Mouse (Mus musculus) yolk sac, embryonic 10.5 days (tissue): ENCODE measurements around the gene D930048N14Rik.
"Not testable (repeated sequence)": the region's sequence is repeated elsewhere in the genome, so short reads cannot be mapped to it uniquely, and the experiment has no call there.

Experiments
- DNase-seq: peaks from one replicate; pipeline ENCODE4 v3.0.0-alpha.2; 2017; ENCODE audit warnings: low spot score

The D930048N14Rik gene

DNA sequence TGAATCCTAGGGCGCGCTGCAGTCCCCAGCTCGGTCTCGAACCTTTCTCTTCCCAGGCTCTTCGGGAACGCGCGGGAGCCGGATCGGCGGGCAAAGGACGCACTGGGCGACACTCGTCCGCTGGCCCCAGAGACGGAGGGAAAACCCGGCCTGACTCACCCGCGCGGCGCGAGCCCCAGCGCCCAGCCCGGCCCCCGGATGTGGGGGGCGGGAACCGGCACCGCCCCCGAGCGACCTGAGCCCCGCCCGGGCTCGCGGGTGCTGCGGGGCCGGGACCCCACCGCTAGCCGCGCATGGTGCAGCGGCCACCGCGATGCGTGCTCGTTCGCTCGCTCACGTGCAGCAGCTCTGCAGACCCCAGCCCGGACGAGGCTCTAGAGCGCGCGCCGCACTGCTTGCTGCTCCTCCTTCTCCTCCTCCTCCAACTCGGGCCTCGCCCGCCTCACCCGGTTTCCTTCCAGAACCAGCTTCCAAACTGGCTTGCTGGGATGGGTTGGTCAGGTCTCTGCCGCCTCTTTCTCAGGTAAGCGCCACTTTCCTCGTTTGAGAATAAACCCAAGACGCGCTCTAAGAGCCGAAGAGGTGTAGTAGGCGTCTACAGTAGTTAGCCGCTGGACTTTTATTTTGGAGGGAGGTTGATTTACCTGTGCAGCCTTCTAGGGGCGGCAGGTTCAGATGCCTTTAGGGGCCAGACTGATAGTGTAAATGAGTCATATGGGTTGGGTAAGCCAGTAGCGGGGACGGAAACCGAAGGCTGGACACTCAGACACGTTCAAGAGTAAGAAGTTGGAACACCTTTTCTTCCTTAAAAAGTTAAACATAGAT, at the start of gene D930048N14Rik, which contains the start of gene N4bp3:
Gene D930048N14Rik (plus strand): TSS at position 264 of the 825 bp plus-strand sequence.
Gene N4bp3 (minus strand): TSS at position 152 of the 825 bp plus-strand sequence.
- DNase-seq, result peak; percentile 80

DNA sequence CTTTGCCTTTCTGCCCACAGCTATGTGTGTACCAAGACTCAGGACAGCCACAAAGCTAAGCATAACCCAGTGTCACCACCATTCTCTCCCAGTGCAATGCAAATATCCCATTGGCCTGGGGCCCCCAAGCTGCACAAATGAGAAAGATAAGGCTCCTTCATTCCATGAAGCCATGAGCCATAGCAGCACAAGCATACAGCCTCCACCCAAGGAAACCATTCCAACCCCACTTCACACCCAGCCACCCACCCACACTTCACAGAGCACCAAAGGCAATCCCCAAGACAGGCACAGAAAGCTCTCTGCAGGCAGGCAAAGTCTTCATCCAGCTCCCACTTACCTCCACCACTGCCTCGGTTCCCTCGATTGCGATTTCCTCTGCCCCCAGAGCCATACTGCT, 48.5 kb upstream of the D930048N14Rik start:
- no peak for DNase-seq

DNA sequence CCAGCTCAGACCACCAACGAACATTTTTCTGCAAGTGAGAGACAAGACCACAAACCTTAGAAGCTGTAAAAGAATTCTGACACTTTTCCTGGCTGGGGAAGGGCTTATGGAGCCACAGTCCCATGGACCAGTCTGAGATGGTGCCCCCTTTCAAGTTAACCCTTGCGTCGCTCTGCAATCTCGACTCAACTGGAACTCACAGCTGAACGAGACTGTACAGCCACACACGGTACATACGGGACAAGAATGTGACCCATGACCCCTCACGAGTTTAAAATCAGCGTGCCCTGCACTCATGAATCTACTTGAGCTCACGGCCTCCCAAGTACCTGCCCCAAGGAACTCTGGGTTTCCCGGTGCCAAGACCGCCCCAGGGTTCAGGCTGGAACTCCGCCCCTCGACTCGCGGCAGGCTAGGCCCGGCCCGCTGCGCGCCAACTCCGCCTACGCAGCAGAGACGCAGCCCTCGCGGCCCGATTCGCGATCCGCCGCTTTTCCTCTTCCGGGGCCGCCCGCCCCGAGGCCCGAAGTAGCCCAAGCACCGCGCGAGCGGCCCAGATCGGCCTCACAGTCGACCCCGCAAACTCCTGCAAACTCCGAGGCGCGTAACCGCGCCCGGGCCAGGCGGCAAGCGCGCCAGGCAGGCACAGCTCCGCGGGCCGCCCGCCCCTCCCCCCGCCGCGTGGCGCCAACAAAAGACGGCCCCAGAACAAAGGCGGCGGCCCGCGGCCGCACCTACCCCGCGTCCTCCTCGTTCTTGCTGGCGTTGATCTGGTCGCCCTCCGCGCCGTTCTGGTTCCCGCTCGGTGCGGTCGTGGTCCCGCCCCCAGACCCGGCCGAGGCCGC, 44.9 kb upstream of the D930048N14Rik start:
- DNase-seq, result peak; percentile 84

DNA sequence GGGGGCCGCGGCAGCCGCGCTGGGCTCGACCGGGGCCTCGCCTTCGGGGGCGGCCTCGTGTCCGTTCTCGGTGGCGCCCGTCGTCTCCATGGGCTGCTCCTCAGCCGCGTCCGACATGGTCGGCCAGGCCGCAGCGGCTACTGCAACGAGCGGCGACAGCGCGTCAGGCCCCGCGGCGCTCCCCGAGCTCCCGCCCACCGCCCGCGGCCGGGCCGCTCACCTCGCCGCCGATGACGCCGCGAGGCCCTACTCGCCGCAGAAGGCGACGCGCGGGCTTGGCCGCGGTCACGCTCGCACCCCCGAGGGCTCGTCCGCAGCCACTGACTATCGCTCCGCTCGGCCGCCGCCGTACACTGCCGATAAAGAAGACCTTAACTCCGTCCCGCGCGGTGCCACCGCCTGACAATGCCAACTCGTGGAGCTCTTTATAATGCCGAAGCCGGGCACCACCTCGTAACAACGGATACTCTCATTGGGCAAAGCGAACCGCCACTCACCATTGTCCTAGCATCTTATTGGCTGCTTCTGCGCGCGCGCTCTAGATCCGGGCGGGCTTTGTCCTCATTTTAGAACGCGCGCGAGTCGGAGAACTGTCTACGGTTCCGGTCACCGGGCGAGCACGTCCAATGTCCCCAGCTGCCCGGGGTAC, 44.2 kb upstream of the D930048N14Rik start, which contains the start of gene Hnrnpab:
Gene Hnrnpab (minus strand): TSS at position 401 of the 649 bp plus-strand sequence.
- DNase-seq, result peak; percentile 97

DNA sequence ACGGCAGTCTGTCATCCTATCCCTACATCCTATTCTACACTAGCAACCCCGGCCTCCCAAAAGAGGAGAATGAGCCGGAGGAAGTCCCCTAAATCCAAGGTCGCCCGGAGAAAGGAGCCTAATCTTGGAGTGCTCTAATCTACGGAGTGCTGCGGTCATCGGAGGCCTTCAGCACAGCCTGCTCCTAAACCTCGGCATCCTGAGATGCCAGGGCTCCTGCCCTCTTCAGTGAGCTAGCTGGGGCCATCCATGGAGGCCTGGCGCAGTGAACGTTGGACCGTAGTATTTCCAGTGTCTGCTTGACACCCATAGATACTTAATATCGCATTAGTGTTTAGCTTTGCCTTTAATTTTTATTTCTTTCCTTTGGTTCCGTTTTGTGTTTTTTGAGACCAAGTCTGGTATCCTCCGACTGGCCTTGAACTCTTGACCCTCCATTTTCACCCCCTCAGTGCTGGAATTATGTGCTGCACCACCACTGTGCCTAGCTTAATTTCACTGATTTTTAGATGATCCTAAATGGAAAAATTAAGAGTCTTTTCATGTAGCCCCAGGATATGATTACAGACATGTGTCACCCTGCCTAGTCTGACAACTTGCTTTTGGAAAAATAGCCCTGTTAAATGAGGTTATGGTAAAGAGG, 43.5 kb upstream of the D930048N14Rik start:
- no peak for DNase-seq

DNA sequence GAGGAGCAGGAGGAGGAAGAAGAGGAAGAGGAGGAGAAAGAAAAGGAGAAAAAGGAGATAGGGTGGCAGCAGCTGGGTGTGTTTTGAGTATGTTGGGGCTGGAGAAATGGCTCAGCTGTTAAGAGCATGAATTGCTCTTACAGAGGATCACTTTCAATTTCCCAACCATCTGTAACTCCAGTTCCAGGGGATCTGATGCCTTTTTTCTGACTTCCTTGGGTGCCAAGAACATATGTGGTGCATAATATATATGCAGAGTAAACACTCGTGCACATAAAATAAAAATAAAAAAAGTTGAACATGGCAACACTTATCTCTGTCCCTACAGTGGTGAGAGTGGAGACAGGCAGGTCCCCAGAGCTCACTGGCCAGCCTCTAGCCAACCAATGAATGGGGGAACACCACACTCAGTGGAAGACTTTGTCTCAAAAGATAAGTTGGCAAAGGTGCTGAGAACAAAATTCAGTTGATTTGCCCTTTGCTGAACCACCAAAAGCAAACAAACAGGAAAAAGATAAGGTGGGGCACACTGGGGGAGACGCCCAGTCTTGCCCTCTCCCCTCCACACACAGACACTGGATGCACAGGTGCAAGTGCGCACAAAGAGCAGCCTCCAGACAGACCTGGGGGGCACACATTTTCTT, 41.4 kb upstream of the D930048N14Rik start:
- no peak for DNase-seq

DNA sequence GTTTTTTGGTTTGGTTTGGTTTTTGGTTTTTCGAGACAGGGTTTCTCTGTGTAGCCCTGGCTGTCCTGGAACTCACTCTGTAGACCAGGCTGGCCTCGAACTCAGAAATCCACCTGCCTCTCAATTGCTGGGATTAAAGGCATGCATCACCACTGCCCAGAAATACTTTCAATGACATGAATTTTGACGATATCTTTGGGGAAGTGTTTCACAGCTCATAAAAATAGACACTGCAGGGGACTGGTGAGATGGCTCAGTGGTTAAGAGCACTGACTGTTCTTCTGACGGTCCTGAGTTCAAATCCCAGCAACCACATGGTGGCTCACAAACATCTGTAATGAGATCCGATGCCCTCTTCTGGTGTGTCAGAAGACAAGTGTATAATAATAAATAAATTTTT, 40.8 kb upstream of the D930048N14Rik start:
- DNase-seq, result not testable (repeated sequence)

DNA sequence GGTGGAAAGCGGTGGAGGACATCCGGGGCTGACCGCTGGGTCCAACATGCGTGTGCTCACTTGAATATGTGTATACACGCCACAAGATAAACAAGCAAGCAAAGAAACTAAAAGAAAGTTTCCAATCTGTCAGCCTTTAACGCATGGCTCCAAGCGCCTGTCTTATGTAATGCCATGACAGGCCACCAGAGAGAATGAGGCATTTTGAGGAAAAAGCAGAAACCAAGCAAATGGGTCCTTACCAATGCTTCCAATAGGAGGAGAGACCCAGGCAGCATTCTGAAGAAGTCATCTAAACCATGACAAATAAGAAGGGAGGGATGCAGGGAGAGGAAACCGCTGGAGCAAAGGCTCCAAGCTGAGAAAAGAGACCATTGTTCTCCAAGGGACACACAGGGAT, 36.5 kb upstream of the D930048N14Rik start:
- no peak for DNase-seq

DNA sequence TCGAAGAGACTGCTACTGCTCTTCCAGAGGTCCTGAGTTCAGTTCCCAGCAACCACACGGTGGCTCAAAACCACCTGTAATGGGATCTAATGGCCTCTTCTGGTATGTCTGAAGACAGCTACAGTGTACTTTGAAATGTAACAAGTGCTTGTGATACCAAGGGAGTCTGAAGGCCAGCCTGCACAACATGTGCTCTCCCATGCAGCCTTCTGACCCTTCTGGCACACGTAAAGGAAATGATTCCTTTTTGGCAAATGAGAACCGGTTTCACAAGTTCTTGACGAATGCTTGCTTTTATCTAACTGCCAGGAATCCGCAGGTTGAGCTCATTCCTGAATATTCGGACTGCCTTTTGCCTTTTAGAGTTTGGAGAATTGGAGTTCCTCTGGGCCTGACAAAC, 35.6 kb upstream of the D930048N14Rik start:
- DNase-seq, result no peak

DNA sequence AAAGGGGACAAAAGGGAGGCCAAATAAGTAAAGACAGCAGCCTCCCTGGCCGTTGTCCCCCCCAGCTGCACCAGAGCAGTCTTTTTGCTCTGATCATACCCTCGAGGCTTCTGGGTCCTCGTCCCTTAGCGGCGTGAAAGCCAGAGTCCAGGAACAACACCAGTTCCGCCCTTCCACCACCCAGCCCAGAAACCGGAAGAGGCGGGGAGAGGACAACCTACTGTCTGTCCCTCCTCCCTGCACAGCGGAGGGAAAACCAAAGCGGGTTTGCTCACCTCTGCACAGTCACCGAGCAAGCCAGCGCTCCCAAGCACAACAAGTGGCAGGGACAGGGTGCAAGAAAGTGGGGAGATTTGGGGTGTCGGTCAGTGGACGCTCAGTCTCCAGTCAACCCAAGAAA, 35.2 kb upstream of the D930048N14Rik start:
- peak; percentile 88 for DNase-seq

DNA sequence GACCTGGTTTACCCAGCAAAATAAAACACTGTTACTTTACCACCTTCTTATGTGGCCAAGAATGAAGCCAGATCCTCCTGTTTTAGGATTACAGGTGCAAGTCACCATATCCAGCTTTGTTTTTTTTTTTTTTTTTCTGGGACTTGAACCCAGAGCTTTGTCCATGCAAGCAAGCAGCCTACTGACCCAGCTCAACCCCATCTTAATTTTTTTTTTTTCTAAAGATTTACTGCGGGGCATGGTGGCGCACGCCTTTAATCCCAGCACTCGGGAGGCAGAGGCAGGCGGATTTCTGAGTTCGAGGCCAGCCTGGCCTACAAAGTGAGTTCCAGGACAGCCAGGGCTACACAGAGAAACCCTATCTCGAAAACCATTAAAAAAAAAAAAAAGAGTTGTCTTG, 34.6 kb upstream of the D930048N14Rik start:
- not testable (repeated sequence) for DNase-seq

DNA sequence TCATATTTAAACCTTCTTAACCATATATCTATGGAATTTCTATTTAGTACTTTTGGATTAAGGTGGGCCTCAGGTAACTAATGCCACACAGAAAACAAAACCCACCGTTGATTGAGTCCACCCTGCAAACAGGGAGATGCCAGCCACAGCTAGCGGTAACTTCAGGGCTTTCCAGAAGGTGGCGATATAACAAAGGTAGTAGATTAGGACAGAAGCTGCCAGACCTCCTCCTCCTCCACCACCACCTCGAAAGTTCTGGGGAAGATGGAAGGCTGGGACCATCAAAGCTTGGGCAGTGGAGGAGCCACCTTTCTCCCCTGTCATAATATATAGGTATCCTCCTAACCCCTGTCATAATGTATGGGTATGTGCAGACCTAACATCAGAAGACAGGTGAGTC, 33.1 kb upstream of the D930048N14Rik start:
- peak; percentile 68 for DNase-seq

DNA sequence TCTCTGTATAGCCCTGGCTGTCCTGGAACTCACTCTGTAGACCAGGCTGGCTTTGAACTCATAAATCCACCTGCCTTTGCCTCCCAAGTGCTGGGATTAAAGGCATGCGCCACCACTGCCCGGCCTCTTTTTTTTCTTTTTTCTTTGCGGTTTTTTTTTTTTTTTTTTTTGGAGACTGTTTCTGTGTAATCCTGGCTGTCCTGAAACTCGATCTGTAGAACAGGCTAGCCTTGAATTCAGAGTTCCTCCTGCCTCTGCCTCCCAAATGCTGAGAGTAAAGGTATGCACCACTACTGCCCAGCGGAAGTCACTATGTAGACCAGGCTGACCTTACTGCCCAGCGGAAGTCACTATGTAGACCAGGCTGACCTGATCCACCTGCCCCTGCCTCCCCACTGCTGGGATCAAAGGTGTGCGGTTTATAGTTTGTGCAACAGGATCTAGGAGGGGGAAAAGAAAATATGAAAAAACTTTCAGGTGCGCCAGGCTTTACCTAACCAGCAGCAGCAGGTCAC, 31.8 kb upstream of the D930048N14Rik start:
- no peak for DNase-seq

DNA sequence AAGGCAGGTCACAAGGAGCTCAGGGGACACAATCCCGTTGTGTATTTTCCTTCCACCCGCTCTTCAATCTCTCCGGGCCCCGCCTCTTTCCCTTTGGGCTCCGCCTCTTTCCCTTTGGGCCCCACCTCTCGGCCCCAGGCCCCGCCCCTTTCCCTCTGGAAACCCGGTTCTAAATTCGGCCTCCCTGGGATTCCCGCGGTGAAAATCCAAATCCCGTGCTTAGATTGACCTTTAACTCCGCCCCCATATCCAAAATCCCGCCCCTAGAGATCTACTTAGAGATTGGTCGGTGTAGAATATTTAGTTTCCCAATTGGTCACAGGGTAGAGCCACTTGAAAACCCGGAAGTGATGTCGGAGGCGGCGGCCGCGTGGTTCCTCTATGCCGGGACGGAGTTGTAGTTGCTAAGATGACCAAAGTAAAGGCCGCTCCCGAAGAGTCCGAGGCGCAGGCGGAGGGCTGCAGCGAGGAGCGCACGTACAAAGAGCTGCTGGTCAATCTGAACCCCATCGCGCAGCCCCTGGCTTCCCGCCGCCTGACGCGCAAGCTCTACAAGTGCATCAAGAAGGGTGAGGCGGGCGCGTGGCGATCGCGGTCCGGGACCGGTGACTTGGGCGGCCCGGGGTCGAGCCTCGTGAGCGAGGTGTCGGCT, 31.2 kb upstream of the D930048N14Rik start, which contains the start of gene Nhp2:
Gene Nhp2 (plus strand): TSS at position 327 of the 652 bp plus-strand sequence.
- DNase-seq, result peak; percentile 99

DNA sequence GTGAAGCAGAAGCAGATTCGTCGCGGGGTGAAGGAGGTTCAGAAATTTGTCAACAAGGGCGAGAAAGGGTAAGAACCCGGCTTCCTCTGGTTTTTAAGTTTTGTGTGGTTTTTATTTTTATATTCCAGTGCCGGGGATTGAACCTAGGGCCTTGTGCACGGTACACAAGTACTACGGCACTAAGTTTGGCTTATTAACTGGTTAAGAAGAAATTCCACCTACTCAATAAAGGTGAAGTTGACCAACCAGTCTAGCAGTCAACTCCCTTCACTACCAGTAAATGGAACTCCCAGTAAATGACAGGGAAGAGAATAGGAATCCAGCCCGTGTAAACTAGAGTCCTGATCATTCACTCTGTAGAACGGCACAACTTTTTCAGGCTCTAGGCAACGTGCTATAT, 30.7 kb upstream of the D930048N14Rik start:
- DNase-seq, result no peak

DNA sequence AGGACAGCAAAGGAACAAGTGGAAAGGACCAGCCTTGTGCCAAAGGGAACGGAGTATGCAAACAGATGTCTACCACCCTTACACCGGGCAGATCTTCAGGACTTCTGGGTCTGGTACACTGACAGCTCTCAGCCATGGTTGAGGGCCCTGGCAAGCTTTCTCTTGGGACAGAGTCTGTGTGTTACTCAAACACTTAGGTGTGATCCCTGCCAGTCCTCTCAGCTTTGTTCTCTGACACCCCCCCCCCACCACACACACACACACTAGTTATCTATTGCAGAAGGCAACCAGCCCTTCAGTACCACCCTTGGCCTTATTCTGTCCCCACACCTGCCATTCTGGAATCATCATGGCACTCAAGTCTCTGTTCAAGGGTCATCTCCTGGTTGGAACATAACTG, 29.0 kb upstream of the D930048N14Rik start:
- DNase-seq, result no peak

DNA sequence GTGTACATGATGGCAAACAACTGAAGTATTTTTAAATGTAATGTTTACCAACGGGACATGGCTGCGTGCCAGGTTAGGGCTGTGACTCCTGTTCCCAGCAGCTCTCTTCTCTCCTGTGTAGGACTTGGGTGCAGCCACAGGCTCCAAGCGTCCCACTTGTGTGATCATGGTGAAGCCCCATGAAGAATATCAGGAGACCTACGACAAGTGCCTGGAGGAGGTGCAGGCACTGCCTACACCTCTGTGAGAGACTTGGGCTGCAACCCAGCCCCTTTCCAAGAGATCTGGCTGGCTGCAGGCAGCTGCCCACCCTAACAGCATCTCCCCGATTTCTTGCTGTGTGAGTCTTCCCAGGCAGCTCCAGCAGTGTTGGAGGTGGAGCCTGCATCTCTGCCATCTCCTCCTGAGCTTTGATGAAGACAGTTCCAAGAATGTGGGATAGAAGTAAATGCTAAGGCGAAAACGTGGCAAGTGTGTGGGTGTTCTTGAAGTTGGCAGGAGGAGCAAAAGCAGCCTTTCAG, 27.7 kb upstream of the D930048N14Rik start:
- no peak for DNase-seq

DNA sequence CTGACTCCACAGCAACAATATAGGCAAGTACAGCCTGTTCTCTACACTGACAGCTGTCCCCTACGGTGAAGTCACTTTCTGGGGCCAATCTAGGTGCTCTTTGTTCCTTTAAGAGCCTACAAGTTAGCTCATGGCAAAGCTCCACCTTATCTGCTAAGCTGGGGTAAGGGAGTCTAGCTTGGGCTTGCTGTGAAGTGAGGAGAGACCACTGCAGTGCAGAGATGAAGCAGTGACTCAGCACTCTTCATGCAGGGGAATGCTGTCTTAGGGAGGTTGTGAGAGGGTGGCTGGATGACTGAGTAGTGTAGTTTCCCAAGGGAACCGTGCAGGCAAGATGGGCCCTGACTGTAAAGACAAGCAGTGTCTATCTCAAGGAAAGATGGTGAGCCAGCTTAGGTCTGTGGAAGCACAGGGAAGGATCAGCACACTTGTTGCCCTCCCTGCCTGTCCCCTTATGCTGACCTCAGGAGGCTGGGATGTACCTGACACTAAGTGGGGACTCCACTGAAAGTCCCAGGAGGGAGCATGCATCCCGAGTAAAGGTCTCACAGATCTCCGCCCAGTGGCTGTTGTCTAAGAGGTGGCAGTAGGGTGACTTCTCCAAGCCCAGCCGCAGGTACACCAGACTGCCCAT, 25.4 kb upstream of the D930048N14Rik start:
- peak; percentile 47 for DNase-seq

DNA sequence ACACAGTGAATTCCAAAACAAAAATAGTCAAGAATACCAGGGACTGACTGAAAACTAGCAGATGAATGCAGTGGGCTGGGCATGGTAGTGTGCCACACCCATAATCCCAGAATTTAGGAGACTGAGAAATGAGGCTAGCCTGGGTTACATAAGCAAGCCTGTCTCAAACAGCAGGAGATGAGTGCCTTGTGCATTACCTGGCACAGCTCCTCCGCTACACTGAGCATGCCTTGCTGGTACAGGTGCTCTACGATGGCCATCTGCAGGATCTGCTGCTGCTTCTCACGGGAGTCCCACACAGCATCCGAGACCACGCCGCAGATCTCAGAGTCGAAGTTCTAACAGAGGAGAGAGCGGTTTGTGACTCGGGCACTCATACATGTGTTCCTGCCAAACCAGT, 23.3 kb upstream of the D930048N14Rik start:
- DNase-seq, result no peak

DNA sequence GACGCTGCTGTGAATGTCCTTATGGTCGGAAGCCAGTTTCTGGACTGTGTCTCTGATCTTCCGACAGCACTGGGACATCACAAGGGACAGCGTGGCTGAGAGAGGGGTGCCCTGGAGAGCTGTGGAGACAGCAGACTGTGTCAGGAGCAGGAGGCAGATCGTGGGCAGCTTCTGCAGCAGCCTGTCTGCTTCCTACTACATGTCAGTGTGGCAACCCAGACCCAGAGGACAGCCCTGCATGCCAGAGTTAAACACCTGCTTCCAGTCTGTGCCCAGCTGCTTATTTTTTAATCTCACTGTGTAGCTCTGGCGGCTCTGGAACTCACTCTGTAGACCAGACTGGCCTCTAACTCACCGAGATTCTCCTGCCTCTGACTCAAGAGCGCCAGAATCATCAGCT, 22.8 kb upstream of the D930048N14Rik start:
- DNase-seq, result no peak
